Mouse (Mus musculus): Measurements from ENCODE around the gene Tmem164.

DNA sequence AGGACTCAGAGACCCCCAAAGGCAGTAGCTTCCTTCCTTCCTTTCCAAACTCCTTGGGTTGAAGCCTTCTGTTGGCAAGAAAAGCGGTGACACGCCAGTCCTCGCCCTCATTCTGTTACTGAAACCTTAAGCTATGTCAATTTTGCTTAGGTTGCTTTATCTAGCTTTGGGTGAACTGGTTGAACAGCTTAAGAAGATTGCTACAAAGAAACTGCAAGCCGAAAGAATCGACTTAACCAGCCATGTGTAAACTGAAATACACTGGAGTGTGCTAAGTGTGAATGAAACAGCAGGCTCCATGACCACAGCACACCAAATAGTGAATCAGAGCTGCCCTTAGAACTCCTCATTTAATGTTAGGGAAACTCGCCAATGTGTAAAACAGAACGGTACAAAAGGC is 204.8 kb downstream of the Tmem164 start:
- TF ChIP-seq CTCF (IDR thresholded peaks at IDR 0.05; ENCODE audit: extremely low read depth, insufficient read length, insufficient replicate concordance, low read depth, low read length) (no peak), POLR2A (IDR thresholded peaks at IDR 0.05; ENCODE audit: low read depth, low read length) (no peak)
